Mouse (Mus musculus): Measurements from ENCODE around the gene Bcl6. TPM values are rescaled to one million over a fixed set of nuclear protein-coding genes. Genes with fewer than 3 reads are reported as not detected.

Bcl6 gene
- polyA plus RNA-seq, 1 experiment, result 0.02 TPM

DNA sequence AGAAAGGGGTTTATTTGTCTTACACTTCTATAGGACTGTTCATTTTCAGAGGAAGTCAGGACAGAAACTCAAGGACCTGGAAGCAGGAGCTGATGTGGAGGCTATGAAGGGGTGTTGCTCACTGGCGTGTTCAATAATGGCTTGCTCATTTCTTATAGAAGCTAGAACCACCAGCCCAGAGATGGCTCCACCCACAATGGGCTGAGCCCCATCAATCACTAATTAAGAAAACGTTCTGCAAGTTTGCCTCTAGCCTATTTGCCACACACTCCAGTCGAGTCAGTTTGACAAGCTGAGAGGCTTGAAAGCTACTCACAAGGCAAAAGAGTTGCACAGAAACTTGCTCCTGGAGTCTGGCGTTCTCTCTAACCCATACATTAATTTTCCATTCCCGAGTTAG, 67.0 kb downstream of the Bcl6 start:
- no peak overlapping the region for H3K4me3 ChIP-seq (replicated peaks)
- TF ChIP-seq TAL1 (IDR thresholded peaks at IDR 0.05; ENCODE audit: low read length) (no peak), GATA1 (IDR thresholded peaks at IDR 0.05; ENCODE audit: low read length) (no peak)
- H3K9me3 ChIP-seq (ENCODE audit: control insufficient read depth, low read length), result no peaks in the 10 kb centered on the region; the same call in 1 of the 2 replicates
- no peaks in the 10 kb centered on the region for H3K4me1 ChIP-seq (ENCODE audit: control insufficient read depth)
- no peaks in the 10 kb centered on the region for H3K36me3 ChIP-seq (ENCODE audit: control insufficient read depth)
- no peaks in the 10 kb centered on the region for H3K27me3 ChIP-seq (ENCODE audit: control insufficient read depth)

DNA sequence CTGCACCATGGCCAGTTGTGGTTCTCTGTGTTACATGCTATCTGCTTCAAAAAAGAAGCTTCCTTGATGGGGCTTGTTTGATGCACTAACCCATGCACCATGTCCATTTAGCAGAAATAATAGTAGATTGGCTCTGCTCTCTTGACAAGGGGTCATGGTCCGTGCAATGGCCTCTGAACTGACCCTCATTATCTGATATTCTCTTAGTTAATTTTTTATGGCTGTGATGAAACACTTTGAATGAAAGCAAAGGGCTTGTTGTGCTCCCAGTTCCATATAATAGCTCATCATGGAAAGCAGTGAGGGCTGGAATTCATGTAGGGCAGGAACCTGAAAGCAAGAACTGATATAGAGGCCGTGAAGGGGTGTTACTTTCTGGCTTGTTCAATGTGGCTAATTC, 69.2 kb downstream of the Bcl6 start:
- no peaks in the 10 kb centered on the region for H3K27me3 ChIP-seq (ENCODE audit: control insufficient read depth)
- no peaks in the 10 kb centered on the region; the same call in 1 of the 2 replicates for H3K9me3 ChIP-seq (ENCODE audit: control insufficient read depth, low read length)
- H3K36me3 ChIP-seq (ENCODE audit: control insufficient read depth), result no peaks in the 10 kb centered on the region

More for the DNA sequence above, 69.2 kb downstream of the Bcl6 start:
- Histone ChIP-seq H3K4me3 (replicated peaks) (no peak overlapping the region), H3K4me1 (ENCODE audit: control insufficient read depth) (no peaks in the 10 kb centered on the region)
- TF ChIP-seq TAL1 (IDR thresholded peaks at IDR 0.05; ENCODE audit: low read length) (no peak), GATA1 (IDR thresholded peaks at IDR 0.05; ENCODE audit: low read length) (no peak)

Other genes with a start within 250 kb of the Bcl6 start
- not detected in 2 replicates for gene Sst, start 97.9 kb downstream of the Bcl6 start, polyA plus RNA-seq (2012)
- not detected in 2 replicates for gene Rtp2, start 56.5 kb downstream of the Bcl6 start, polyA plus RNA-seq (2012)
- gene Gm37419, start 370 bp downstream of the Bcl6 start, polyA plus RNA-seq (2012), result not detected in 2 replicates